Mouse (Mus musculus): ENCODE data around the gene Gast. TPM values are rescaled to one million over a fixed set of nuclear protein-coding genes. Genes with fewer than 3 reads are reported as not detected.

Gast gene
- polyA plus RNA-seq, 1 experiment from 2014 or later, result not detected

GRCm38 (mm10) chr11:100371981-100372558 is 37.9 kb downstream of the Gast start:
- H3K4me1 ChIP-seq, result peaks cover 10% of the 10 kb centered on the region
- no peak overlapping the region for H3K9ac ChIP-seq
- no peak overlapping the region for H3K4me2 ChIP-seq
- ATAC-seq (replicated peaks; ENCODE audit: low FRiP score), result no peak; the same call in 1 of the 2 replicates
- H3K9me3 ChIP-seq (replicated peaks), result no peaks in the 10 kb centered on the region
- peaks cover 78% of the 10 kb centered on the region for H3K36me3 ChIP-seq
- H3K27ac ChIP-seq, result no peak overlapping the region
- no peaks in the 10 kb centered on the region for H3K27me3 ChIP-seq
- H3K4me3 ChIP-seq (replicated peaks), result no peak overlapping the region
- 77% methylated on average over 7 of the region's 8 CpGs for WGBS

DNA sequence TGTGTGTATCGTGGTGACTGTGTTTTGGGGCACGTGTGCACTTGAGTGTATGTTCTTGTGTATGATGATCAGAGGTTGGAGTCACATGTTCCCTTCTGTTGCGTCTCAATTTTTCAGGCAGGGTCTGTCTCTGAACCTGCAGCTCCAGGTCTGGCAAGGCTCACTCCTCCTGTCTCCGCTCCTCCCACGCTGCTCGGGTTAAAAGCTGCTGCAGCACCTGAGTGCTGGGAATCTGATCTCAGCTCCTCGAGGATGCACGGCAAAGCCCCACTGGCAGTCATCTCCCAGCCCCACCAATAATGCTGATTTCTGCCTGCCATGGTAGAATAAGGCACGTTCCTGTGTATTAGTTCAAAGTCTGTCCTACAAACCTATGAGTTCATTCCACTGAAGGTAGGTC is 40.9 kb downstream of the Gast start:
- H3K27ac ChIP-seq, result no peak overlapping the region
- peaks cover 97% of the 10 kb centered on the region for H3K36me3 ChIP-seq
- H3K4me3 ChIP-seq (replicated peaks), result no peak overlapping the region
- no peak for ATAC-seq (replicated peaks; ENCODE audit: low FRiP score)
- H3K4me1 ChIP-seq, result no peaks in the 10 kb centered on the region
- H3K4me2 ChIP-seq, result no peak overlapping the region
- H3K9ac ChIP-seq, result no peak overlapping the region
- H3K9me3 ChIP-seq (replicated peaks), result no peaks in the 10 kb centered on the region
- 88% methylated on average over 9 of the region's 9 CpGs for WGBS
- H3K27me3 ChIP-seq, result no peaks in the 10 kb centered on the region

GRCm38 (mm10) chr11:100376005-100376404 is 41.8 kb downstream of the Gast start:
- Histone ChIP-seq H3K27me3 (no peaks in the 10 kb centered on the region), H3K4me2 (no peak overlapping the region), H3K36me3 (peaks cover 97% of the 10 kb centered on the region), H3K4me1 (no peaks in the 10 kb centered on the region), H3K27ac (0 out of 2 replicates have a peak overlapping the region, but pooled peaks have one; percentile 18), H3K4me3 (replicated peaks) (no peak overlapping the region), H3K9ac (no peak overlapping the region), H3K9me3 (replicated peaks) (no peaks in the 10 kb centered on the region)
- 64% methylated on average over 4 of the region's 4 CpGs for WGBS
- no peak for ATAC-seq (replicated peaks; ENCODE audit: low FRiP score)

DNA sequence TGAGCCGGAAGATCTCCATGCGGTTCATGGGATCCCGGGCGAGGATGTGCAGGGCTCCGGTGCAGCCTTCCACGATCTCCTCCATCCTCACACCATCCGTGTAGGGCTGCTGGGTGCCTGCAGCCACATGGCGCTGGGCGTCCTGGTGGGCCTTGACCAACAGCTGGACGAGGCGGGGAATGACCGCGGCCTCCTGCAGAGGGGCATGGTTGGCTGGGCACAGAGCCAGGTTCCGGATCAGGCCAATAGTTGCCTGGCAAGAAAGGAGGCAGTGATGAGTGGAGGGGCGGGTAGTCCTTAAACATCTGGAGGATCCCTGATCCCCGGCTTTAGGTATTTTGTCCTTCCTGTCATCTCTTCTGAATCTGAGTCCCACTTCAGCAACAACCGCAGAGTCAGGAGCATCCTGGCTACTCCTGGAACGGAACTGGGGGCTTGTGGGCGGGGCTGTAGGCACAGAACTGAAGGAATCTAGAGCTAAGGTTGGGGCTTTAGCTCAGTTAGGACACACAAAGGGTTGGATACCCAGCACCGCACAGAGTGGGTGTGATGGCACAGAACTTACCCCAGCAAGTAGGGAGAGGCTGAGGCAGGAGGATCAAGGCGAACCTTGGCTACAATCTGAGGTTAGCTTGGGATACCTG is 42.7 kb downstream of the Gast start:
- peaks cover 95% of the 10 kb centered on the region for H3K36me3 ChIP-seq
- no peaks in the 10 kb centered on the region for H3K27me3 ChIP-seq
- H3K9me3 ChIP-seq (replicated peaks), result no peaks in the 10 kb centered on the region
- no peak overlapping the region for H3K27ac ChIP-seq
- H3K4me2 ChIP-seq, result no peak overlapping the region
- ATAC-seq (replicated peaks; ENCODE audit: low FRiP score), result no peak
- H3K4me1 ChIP-seq, result no peaks in the 10 kb centered on the region
- no peak overlapping the region for H3K9ac ChIP-seq
- WGBS, result 89% methylated on average over 21 of the region's 21 CpGs
- no peak overlapping the region for H3K4me3 ChIP-seq (replicated peaks)

GRCm38 (mm10) chr11:100377989-100378388 is 43.8 kb downstream of the Gast start:
- ATAC-seq (replicated peaks; ENCODE audit: low FRiP score), result no peak
- H3K27me3 ChIP-seq, result no peaks in the 10 kb centered on the region
- no peaks in the 10 kb centered on the region for H3K4me1 ChIP-seq
- 94% methylated on average over 14 of the region's 14 CpGs for WGBS
- no peak overlapping the region for H3K4me2 ChIP-seq
- H3K9me3 ChIP-seq (replicated peaks), result no peaks in the 10 kb centered on the region
- peaks cover 95% of the 10 kb centered on the region for H3K36me3 ChIP-seq
- H3K9ac ChIP-seq, result no peak overlapping the region
- no peak overlapping the region for H3K4me3 ChIP-seq (replicated peaks)
- H3K27ac ChIP-seq, result no peak overlapping the region

- Histone ChIP-seq H3K9me3 (replicated peaks) (no peaks in the 10 kb centered on the region), H3K4me3 (replicated peaks) (no peak overlapping the region), H3K27me3 (no peaks in the 10 kb centered on the region), H3K4me1 (no peaks in the 10 kb centered on the region), H3K9ac (no peak overlapping the region), H3K36me3 (peaks cover 95% of the 10 kb centered on the region), H3K27ac (no peak overlapping the region), H3K4me2 (no peak overlapping the region)
- ATAC-seq (replicated peaks; ENCODE audit: low FRiP score), result no peak
- 93% methylated on average over 5 of the region's 5 CpGs for WGBS
Measured at GRCm38 (mm10) chr11:100378446-100378845, 44.2 kb downstream of the Gast start.

GRCm38 (mm10) chr11:100379311-100379710 is 45.1 kb downstream of the Gast start:
- ATAC-seq (replicated peaks; ENCODE audit: low FRiP score), result no peak
- H3K27ac ChIP-seq, result no peak overlapping the region
- H3K36me3 ChIP-seq, result peaks cover 95% of the 10 kb centered on the region
- H3K4me3 ChIP-seq (replicated peaks), result no peak overlapping the region
- WGBS, result 92% methylated on average over 4 of the region's 4 CpGs
- no peaks in the 10 kb centered on the region for H3K9me3 ChIP-seq (replicated peaks)
- H3K4me1 ChIP-seq, result no peaks in the 10 kb centered on the region
- H3K4me2 ChIP-seq, result no peak overlapping the region
- H3K27me3 ChIP-seq, result no peaks in the 10 kb centered on the region
- H3K9ac ChIP-seq, result no peak overlapping the region

DNA sequence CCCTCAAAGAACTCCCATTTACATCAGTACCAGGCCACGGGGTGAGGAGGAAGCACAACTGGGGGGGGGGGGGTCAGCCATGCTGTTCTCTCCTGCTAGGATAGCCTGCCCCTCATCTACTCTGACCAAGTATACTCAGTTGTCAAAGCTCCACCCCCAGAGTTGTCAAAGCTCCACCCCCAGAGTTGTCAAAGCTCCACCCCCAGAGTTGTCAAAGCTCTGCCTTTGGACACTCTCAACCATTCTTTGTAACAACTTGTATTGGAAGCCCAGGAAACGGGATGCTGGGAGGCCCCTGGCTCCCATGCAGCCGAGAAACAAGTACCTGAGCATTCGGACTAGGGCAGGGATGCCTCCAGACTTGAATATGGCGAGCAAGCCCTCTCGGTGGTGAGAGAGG is 48.5 kb downstream of the Gast start:
- 81% methylated on average over 6 of the region's 6 CpGs for WGBS
- Histone ChIP-seq H3K9me3 (replicated peaks) (no peaks in the 10 kb centered on the region), H3K36me3 (peaks cover 83% of the 10 kb centered on the region), H3K4me2 (no peak overlapping the region), H3K4me3 (replicated peaks) (no peak overlapping the region), H3K27ac (no peak overlapping the region), H3K9ac (no peak overlapping the region), H3K27me3 (no peaks in the 10 kb centered on the region), H3K4me1 (peaks cover 24% of the 10 kb centered on the region)
- no peak for ATAC-seq (replicated peaks; ENCODE audit: low FRiP score)

DNA sequence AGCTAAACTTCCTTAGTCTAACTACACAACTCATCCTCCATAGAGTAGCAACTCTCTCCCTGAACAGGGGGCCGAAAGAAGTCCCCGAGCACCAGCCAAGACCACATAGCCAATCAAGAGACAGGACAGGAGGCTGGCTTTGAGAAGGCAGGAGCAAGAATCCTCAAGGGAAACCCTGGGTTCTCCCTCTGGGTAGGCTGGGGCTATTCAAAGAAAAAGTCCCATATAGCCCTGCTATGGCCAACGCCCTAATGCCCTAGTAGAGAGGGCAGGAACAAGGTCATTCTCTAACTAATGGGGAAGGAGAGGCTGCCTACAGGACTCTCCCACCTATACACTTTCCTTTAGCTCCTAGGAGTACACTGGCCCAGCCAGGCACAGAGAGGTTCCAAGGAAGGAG is 50.8 kb downstream of the Gast start:
- no peaks in the 10 kb centered on the region for H3K9me3 ChIP-seq (replicated peaks)

GRCm38 (mm10) chr11:100386586-100386985 is 52.4 kb downstream of the Gast start:
- Histone ChIP-seq H3K27ac (peak overlapping the region; percentile 89), H3K9me3 (replicated peaks) (no peaks in the 10 kb centered on the region), H3K9ac (no peak overlapping the region), H3K4me3 (replicated peaks) (no peak overlapping the region), H3K36me3 (peaks cover 46% of the 10 kb centered on the region), H3K4me2 (no peak overlapping the region), H3K27me3 (no peaks in the 10 kb centered on the region), H3K4me1 (peaks cover 63% of the 10 kb centered on the region)
- 45% methylated on average over 5 of the region's 5 CpGs for WGBS
- peak; percentile 55 for ATAC-seq (replicated peaks; ENCODE audit: low FRiP score)

More for the DNA sequence above, 50.8 kb downstream of the Gast start:
- Histone ChIP-seq H3K36me3 (peaks cover 61% of the 10 kb centered on the region), H3K27ac (peak overlapping the region; percentile 89; the same call in 1 of the 2 replicates), H3K27me3 (no peaks in the 10 kb centered on the region), H3K4me3 (replicated peaks) (no peak overlapping the region), H3K4me1 (peaks cover 47% of the 10 kb centered on the region), H3K4me2 (no peak overlapping the region), H3K9ac (no peak overlapping the region)
- ATAC-seq (replicated peaks; ENCODE audit: low FRiP score), result no peak
- WGBS, result 90% methylated on average over 3 of the region's 3 CpGs
